Mouse (Mus musculus): ENCODE measurements around the gene Cpa3. TPM values are rescaled to one million over a fixed set of nuclear protein-coding genes. Genes with fewer than 3 reads are reported as not detected.
A peak's percentile ranks its signal among the peaks of the same experiment; 100 is the strongest.

The Cpa3 gene
- total RNA-seq (2021): 1 to 10 TPM in 1 of 2 experiments, under 1 TPM in 1; 0.94 to 3.4 TPM
- long read RNA-seq, experiment 1: 0 reads
- long read RNA-seq, experiment 2: 0 reads

GRCm38 (mm10) chr3:20242050-20242449 lies at the start of gene Cpa3:
Gene Cpa3, minus strand, starts transcription at chr3:20242181.
- H3K4me3 ChIP-seq: no peak within 1 kb of the TSS
- no peak for DNase-seq
- no peak within 1 kb of the TSS for H3K27ac ChIP-seq
- no peak for TF ChIP-seq CTCF (IDR thresholded peaks at IDR 0.05)
- intact Hi-C loops (cut with DNase I): no loop called here

GRCm38 (mm10) chr3:20291370-20291769 lies 49.4 kb upstream of the Cpa3 start:
- H3K27ac ChIP-seq: no peak overlapping the region
- H3K4me3 ChIP-seq: no peak overlapping the region
- intact Hi-C loops (cut with DNase I): no loop called here
- DNase-seq: no peak
- no peak for TF ChIP-seq CTCF (IDR thresholded peaks at IDR 0.05)

GRCm38 (mm10) chr3:20288761-20289160 lies 46.8 kb upstream of the Cpa3 start:
- no peak for TF ChIP-seq CTCF (IDR thresholded peaks at IDR 0.05)
- Histone ChIP-seq H3K4me3 (no peak overlapping the region), H3K27ac (no peak overlapping the region)
- intact Hi-C loops (cut with DNase I): no loop called here
- DNase-seq: no peak

GRCm38 (mm10) chr3:20281796-20282195 lies 39.8 kb upstream of the Cpa3 start:
- no peak for DNase-seq
- TF ChIP-seq CTCF (IDR thresholded peaks at IDR 0.05): no peak
- intact Hi-C loops (cut with DNase I): no loop called here
- H3K27ac ChIP-seq: no peak overlapping the region
- no peak overlapping the region for H3K4me3 ChIP-seq

- intact Hi-C loops (cut with DNase I): no loop called here
- no peak for TF ChIP-seq CTCF (IDR thresholded peaks at IDR 0.05)
- H3K4me3 ChIP-seq: no peak within 1 kb of the TSS
- no peak for DNase-seq
- no peak within 1 kb of the TSS for H3K27ac ChIP-seq
These were observed 33.7 kb upstream of the Cpa3 start, which contains the start of gene Cpb1 for GRCm38 (mm10) chr3:20275633-20276032. Gene Cpb1, minus strand, starts transcription at chr3:20275733.

- TF ChIP-seq CTCF (IDR thresholded peaks at IDR 0.05): peak; percentile 45
- intact Hi-C loops (cut with DNase I): loop anchor here (10.0 kb wide), 1 partner anchor 250 kb away; no protein-coding TSS in a partner anchor
- no peak overlapping the region for H3K27ac ChIP-seq
- H3K4me3 ChIP-seq: no peak overlapping the region
- no peak for DNase-seq
These were observed 12.8 kb upstream of the Cpa3 start for GRCm38 (mm10) chr3:20254566-20255479.

- no peak for TF ChIP-seq CTCF (IDR thresholded peaks at IDR 0.05)
- DNase-seq: no peak
- intact Hi-C loops (cut with DNase I): no loop called here
- H3K27ac ChIP-seq: no peak overlapping the region
- no peak overlapping the region for H3K4me3 ChIP-seq
These were observed 1.9 kb upstream of the Cpa3 start for GRCm38 (mm10) chr3:20243913-20244312.

- TF ChIP-seq CTCF (IDR thresholded peaks at IDR 0.05): no peak
- Histone ChIP-seq H3K27ac (no peak overlapping the region), H3K4me3 (no peak overlapping the region)
- intact Hi-C loops (cut with DNase I): no loop called here
- DNase-seq: no peak
These were observed 2.2 kb downstream of the Cpa3 start for GRCm38 (mm10) chr3:20239741-20240140.

GRCm38 (mm10) chr3:20236965-20237364 lies 5.0 kb downstream of the Cpa3 start:
- TF ChIP-seq CTCF (IDR thresholded peaks at IDR 0.05): no peak
- H3K4me3 ChIP-seq: no peak overlapping the region
- intact Hi-C loops (cut with DNase I): no loop called here

GRCm38 (mm10) chr3:20229027-20229426 lies 13.0 kb downstream of the Cpa3 start:
- Histone ChIP-seq H3K4me3 (no peak overlapping the region), H3K27ac (no peak overlapping the region)
- intact Hi-C loops (cut with DNase I): no loop called here
- TF ChIP-seq CTCF (IDR thresholded peaks at IDR 0.05): no peak
- DNase-seq: no peak

More at GRCm38 (mm10) chr3:20236965-20237364, 5.0 kb downstream of the Cpa3 start:
- no peak overlapping the region for H3K27ac ChIP-seq
- DNase-seq: no peak

GRCm38 (mm10) chr3:20225429-20225828 lies 16.6 kb downstream of the Cpa3 start:
- DNase-seq: no peak
- H3K4me3 ChIP-seq: no peak overlapping the region
- no peak overlapping the region for H3K27ac ChIP-seq
- TF ChIP-seq CTCF (IDR thresholded peaks at IDR 0.05): no peak
- intact Hi-C loops (cut with DNase I): no loop called here

- no peak for TF ChIP-seq CTCF (IDR thresholded peaks at IDR 0.05)
- Histone ChIP-seq H3K27ac (no peak overlapping the region), H3K4me3 (no peak overlapping the region)
- intact Hi-C loops (cut with DNase I): no loop called here
- DNase-seq: no peak
These were observed 18.9 kb downstream of the Cpa3 start for GRCm38 (mm10) chr3:20222926-20223698.

- no peak overlapping the region for H3K4me3 ChIP-seq
- intact Hi-C loops (cut with DNase I): no loop called here
- no peak for DNase-seq
- no peak overlapping the region for H3K27ac ChIP-seq
- no peak for TF ChIP-seq CTCF (IDR thresholded peaks at IDR 0.05)
These were observed 19.8 kb downstream of the Cpa3 start for GRCm38 (mm10) chr3:20222136-20222535.

All from gastrocnemius, adult 2 months (tissue).